Mouse (Mus musculus): ENCODE measurements around the gene Cyp2u1. TPM values are rescaled to one million over a fixed set of nuclear protein-coding genes. Genes with fewer than 3 reads are reported as not detected.

Cyp2u1 gene
- polyA plus RNA-seq, 1 experiment from 2014 or later, result 1.1 TPM

DNA sequence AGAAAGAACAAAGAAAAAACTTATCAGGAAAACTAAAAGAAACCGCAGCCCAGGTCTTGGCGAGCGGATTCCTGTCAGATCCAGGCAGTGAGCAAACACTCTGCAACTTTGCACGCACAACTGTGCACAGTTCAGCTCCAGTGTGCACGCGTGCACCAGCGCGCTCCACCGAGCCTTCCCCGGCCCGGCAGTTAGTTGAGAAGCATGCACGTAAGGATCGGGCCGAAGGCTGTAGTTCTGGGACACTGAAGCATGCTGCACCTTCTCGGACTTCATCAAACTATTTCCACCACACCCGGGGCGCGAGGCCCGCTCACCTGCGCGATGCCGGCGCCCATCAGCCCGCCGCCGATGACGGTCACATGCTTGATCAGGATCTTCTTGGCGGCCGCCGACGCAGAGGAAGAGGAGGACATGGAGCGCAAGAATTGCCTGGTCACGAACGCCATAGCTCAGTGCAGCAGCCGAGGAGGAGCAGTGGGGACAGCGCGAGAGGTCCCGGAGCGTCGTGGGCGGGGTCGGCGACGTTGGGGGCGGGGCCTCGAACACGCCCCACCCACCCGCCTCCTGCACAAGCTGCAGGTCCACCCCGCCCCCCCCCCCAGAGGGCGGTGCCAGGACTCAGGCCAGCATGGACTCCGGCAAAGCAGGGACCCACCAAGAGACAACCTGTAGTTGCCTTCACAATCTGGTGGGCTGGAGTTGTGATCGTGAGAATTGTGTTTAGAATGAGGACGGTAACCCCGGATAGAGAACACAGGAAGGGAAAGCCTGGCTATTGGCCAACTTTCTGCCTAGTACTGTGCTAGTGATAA, 31.3 kb downstream of the Cyp2u1 start, which contains the start of gene Hadh:
Gene Hadh (minus strand): TSS at position 543 of the 815 bp plus-strand sequence.
- Histone ChIP-seq H3K4me1 (ENCODE audit: control insufficient read depth, insufficient read depth, low read length) (peaks cover 9% of the 10 kb centered on the region), H3K4me2 (ENCODE audit: low read depth, severe bottlenecking) (peak within 1 kb of the TSS; percentile 81), H3K27ac (replicated peaks; ENCODE audit: low read depth, low read length) (no peak within 1 kb of the TSS), H3K27me3 (ENCODE audit: control insufficient read depth, insufficient read depth, low read length) (no peaks in the 10 kb centered on the region), H3K9ac (ENCODE audit: low read length) (peak within 1 kb of the TSS; percentile 68), H3K9me3 (ENCODE audit: control insufficient read depth, low read length) (no peaks in the 10 kb centered on the region), H3K4me3 (ENCODE audit: low read depth, low read length) (peak within 1 kb of the TSS; percentile 65), H3K36me3 (ENCODE audit: control insufficient read depth, insufficient read depth, low read length) (no peaks in the 10 kb centered on the region)
- peak; percentile 92 for ATAC-seq (ENCODE audit: insufficient number of reproducible peaks, low FRiP score, low TSS enrichment, low read depth)
- WGBS, result under 1% methylated on average over 52 of the region's 54 CpGs
- DNase-seq (ENCODE audit: low spot score), result peak; percentile 91

DNA sequence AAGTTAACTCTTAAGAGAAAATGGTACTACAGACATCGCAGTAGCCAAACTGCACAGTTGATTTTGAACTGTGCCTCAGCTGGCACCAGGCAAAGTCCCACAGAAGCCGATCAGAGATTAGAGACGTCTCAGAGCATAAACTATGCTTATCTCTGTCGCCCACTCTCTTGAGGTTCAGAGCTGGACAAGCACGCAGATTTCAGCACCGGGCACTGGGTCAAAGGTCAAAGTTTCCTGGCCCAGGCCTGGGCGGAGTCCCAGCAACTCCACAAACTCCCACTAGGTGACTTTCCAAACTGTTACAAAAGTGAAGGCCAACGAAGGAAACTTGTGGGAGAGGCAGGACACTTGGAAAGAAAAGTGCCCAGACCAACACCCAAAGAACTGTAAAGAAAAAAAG, 31.9 kb downstream of the Cyp2u1 start:
- peak overlapping the region; percentile 65 for H3K4me3 ChIP-seq (ENCODE audit: low read depth, low read length)
- 9% methylated on average over 8 of the region's 8 CpGs for WGBS
- no peak for ATAC-seq (ENCODE audit: insufficient number of reproducible peaks, low FRiP score, low TSS enrichment, low read depth)
- no peaks in the 10 kb centered on the region for H3K27me3 ChIP-seq (ENCODE audit: control insufficient read depth, insufficient read depth, low read length)
- no peaks in the 10 kb centered on the region for H3K9me3 ChIP-seq (ENCODE audit: control insufficient read depth, low read length)
- peak overlapping the region; percentile 68 for H3K9ac ChIP-seq (ENCODE audit: low read length)
- no peaks in the 10 kb centered on the region for H3K36me3 ChIP-seq (ENCODE audit: control insufficient read depth, insufficient read depth, low read length)
- H3K4me2 ChIP-seq (ENCODE audit: low read depth, severe bottlenecking), result peak overlapping the region; percentile 81
- H3K27ac ChIP-seq (replicated peaks; ENCODE audit: low read depth, low read length), result no peak overlapping the region
- DNase-seq (ENCODE audit: low spot score), result peak; percentile 74
- H3K4me1 ChIP-seq (ENCODE audit: control insufficient read depth, insufficient read depth, low read length), result peaks cover 9% of the 10 kb centered on the region

DNA sequence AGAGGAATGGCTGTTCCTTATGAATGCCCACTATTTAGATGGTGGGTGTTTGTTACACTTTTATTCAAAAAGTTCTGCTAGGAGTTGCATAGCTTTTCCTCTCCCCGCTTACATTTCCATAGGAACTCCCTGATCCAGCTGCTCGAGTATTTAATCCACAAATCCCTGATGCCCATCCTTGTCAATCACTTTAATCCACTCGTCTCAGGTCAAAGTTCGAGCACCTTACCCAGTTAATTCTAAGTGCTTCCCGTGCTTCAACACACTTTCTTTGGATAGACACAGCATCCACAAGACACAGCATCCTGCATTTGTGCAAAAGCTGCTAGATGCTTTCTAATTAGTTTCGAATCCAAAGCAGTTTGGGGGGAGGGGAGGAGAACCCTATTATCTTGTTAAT, 32.6 kb downstream of the Cyp2u1 start:
- Histone ChIP-seq H3K4me2 (ENCODE audit: low read depth, severe bottlenecking) (no peak overlapping the region; the same call in 1 of the 2 replicates), H3K4me1 (ENCODE audit: control insufficient read depth, insufficient read depth, low read length) (peaks cover 9% of the 10 kb centered on the region), H3K9me3 (ENCODE audit: control insufficient read depth, low read length) (no peaks in the 10 kb centered on the region), H3K27me3 (ENCODE audit: control insufficient read depth, insufficient read depth, low read length) (no peaks in the 10 kb centered on the region), H3K36me3 (ENCODE audit: control insufficient read depth, insufficient read depth, low read length) (no peaks in the 10 kb centered on the region), H3K4me3 (ENCODE audit: low read depth, low read length) (no peak overlapping the region), H3K9ac (ENCODE audit: low read length) (no peak overlapping the region), H3K27ac (replicated peaks; ENCODE audit: low read depth, low read length) (no peak overlapping the region)
- no peak for ATAC-seq (ENCODE audit: insufficient number of reproducible peaks, low FRiP score, low TSS enrichment, low read depth)
- DNase-seq (ENCODE audit: low spot score), result no peak
- 69% methylated on average over 6 of the region's 6 CpGs for WGBS

DNA sequence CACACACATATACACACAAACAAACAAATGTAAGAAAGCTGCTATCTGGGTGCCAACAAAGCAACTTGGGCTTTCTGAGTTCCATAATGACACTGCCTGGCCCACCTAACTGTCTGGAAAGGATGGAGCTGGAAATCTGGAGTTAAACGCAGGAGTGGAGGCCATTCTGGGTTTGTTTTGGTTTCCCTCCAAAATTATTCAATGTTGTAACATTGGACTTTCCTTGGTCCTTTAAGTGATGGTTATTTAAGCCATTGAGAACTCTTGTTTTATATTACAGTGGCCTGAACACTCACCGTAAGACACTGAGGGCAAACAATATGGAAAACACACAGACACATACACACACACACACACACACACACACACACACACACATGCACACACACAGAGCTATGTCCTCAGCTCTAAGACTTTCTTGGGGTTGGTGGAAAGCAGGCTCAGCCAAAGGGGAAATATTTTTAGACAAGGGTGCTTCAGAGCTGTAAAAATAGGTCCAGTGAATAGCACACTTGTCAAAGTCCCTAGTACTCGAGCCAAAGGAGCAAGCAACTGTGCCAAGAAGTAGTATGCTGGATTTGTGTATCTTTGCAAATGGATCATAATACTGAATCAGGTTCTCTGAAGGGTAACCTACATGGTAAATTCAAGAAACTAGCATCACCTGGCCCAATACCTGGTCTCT, 36.5 kb downstream of the Cyp2u1 start:
- peaks cover 9% of the 10 kb centered on the region for H3K4me1 ChIP-seq (ENCODE audit: control insufficient read depth, insufficient read depth, low read length)
- H3K27ac ChIP-seq (replicated peaks; ENCODE audit: low read depth, low read length), result no peak overlapping the region
- no peaks in the 10 kb centered on the region for H3K27me3 ChIP-seq (ENCODE audit: control insufficient read depth, insufficient read depth, low read length)
- H3K4me3 ChIP-seq (ENCODE audit: low read depth, low read length), result no peak overlapping the region
- H3K9ac ChIP-seq (ENCODE audit: low read length), result no peak overlapping the region
- ATAC-seq (ENCODE audit: insufficient number of reproducible peaks, low FRiP score, low TSS enrichment, low read depth) (no peak), DNase-seq (ENCODE audit: low spot score) (no peak)
- 90% methylated on average over 3 of the region's 3 CpGs for WGBS
- H3K4me2 ChIP-seq (ENCODE audit: low read depth, severe bottlenecking), result no peak overlapping the region
- H3K9me3 ChIP-seq (ENCODE audit: control insufficient read depth, low read length), result no peaks in the 10 kb centered on the region
- no peaks in the 10 kb centered on the region for H3K36me3 ChIP-seq (ENCODE audit: control insufficient read depth, insufficient read depth, low read length)

DNA sequence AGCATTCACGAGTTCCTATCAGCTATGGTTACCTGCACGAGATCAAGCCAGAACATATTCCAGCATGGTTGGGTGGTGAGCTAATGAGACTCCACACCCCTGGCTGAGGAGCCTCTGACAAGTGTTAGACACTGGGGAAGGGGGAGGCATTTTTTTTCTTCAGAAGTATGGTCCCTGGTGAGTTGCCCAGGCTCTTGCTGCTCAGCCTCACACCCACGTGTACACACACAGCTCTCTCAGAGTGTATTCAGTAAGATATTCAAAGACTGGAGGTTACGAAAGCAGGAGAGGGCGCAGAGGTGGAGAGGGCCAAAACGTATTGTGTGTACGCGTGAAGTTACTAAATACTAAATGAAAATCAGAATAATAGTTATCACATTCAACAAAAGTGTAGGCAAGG, 37.5 kb downstream of the Cyp2u1 start:
- no peak for DNase-seq (ENCODE audit: low spot score)

DNA sequence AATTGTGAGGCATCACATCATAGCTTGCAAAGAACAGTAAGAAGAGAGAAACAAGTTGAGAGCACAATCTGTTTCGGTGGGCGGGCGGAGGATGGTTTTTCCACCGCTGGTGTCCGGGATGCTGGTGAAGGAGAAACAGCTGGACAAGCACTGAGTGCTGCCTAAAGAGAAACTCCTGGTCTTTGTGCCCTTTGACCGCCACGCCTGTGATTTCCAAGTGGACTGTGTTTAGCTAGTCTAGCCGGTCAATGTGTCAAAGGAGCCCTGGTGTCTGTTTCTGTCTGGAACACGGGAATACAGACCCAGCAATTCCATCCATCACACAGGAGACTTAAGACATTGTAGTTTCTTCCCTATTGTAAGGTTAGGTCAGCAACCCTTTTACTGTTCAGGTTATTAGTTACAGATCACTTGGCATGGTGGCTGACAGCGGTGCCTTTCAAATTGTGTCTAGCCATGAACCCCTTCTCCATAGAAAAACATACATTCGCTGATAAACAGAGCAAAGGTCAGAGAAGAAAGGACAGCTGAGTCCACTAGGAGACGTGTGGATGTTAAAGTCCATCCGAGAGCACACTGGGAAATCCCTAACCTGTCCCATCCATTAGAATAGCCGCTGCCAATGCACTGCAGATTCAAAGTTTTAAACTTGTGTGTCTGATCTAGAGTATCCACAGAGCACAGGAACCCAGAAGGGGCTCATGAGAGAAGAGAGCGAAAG, 39.1 kb downstream of the Cyp2u1 start:
- H3K36me3 ChIP-seq (ENCODE audit: control insufficient read depth, insufficient read depth, low read length), result no peaks in the 10 kb centered on the region
- DNase-seq (ENCODE audit: low spot score), result no peak

More for the DNA sequence above, 37.5 kb downstream of the Cyp2u1 start:
- Histone ChIP-seq H3K27me3 (ENCODE audit: control insufficient read depth, insufficient read depth, low read length) (no peaks in the 10 kb centered on the region), H3K27ac (replicated peaks; ENCODE audit: low read depth, low read length) (no peak overlapping the region), H3K4me3 (ENCODE audit: low read depth, low read length) (no peak overlapping the region), H3K36me3 (ENCODE audit: control insufficient read depth, insufficient read depth, low read length) (no peaks in the 10 kb centered on the region), H3K9ac (ENCODE audit: low read length) (no peak overlapping the region), H3K9me3 (ENCODE audit: control insufficient read depth, low read length) (no peaks in the 10 kb centered on the region), H3K4me2 (ENCODE audit: low read depth, severe bottlenecking) (no peak overlapping the region), H3K4me1 (ENCODE audit: control insufficient read depth, insufficient read depth, low read length) (peaks cover 2% of the 10 kb centered on the region)
- no peak for ATAC-seq (ENCODE audit: insufficient number of reproducible peaks, low FRiP score, low TSS enrichment, low read depth)
- 94% methylated on average over 8 of the region's 8 CpGs for WGBS

DNA sequence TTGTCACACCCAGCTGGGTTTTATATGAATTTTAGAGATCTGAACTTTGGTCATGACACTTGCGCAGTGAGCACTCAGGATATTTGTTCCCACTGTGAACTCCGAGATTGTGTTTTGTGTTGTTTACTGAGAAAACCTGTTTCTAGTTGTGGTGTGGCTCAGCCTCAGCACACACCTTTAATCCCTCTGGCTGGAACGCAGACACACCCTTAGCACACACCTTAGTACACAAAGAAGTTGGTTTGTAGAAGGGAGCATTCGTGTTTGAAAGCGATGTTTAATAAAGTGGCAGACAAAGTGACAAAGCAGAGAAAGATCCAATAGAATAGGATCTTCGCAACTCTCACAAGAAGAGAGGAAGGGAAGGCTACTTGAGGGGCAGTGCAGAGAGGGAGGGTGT, 42.6 kb downstream of the Cyp2u1 start:
- no peak overlapping the region for H3K27ac ChIP-seq (replicated peaks; ENCODE audit: low read depth, low read length)
- no peak overlapping the region for H3K9ac ChIP-seq (ENCODE audit: low read length)
- no peak for ATAC-seq (ENCODE audit: insufficient number of reproducible peaks, low FRiP score, low TSS enrichment, low read depth)
- no peak overlapping the region for H3K4me3 ChIP-seq (ENCODE audit: low read depth, low read length)
- H3K27me3 ChIP-seq (ENCODE audit: control insufficient read depth, insufficient read depth, low read length), result no peaks in the 10 kb centered on the region
- 96% methylated on average over 6 of the region's 6 CpGs for WGBS
- H3K4me1 ChIP-seq (ENCODE audit: control insufficient read depth, insufficient read depth, low read length), result no peaks in the 10 kb centered on the region
- no peak overlapping the region for H3K4me2 ChIP-seq (ENCODE audit: low read depth, severe bottlenecking)
- H3K36me3 ChIP-seq (ENCODE audit: control insufficient read depth, insufficient read depth, low read length), result no peaks in the 10 kb centered on the region
- no peak for DNase-seq (ENCODE audit: low spot score)
- H3K9me3 ChIP-seq (ENCODE audit: control insufficient read depth, low read length), result no peaks in the 10 kb centered on the region

More for the DNA sequence above, 39.1 kb downstream of the Cyp2u1 start:
- 89% methylated on average over 15 of the region's 15 CpGs for WGBS
- H3K4me3 ChIP-seq (ENCODE audit: low read depth, low read length), result no peak overlapping the region
- H3K9ac ChIP-seq (ENCODE audit: low read length), result no peak overlapping the region
- H3K4me1 ChIP-seq (ENCODE audit: control insufficient read depth, insufficient read depth, low read length), result no peaks in the 10 kb centered on the region; the same call in 1 of the 2 replicates
- H3K27me3 ChIP-seq (ENCODE audit: control insufficient read depth, insufficient read depth, low read length), result no peaks in the 10 kb centered on the region
- no peak overlapping the region for H3K27ac ChIP-seq (replicated peaks; ENCODE audit: low read depth, low read length)
- no peak overlapping the region for H3K4me2 ChIP-seq (ENCODE audit: low read depth, severe bottlenecking)
- no peak for ATAC-seq (ENCODE audit: insufficient number of reproducible peaks, low FRiP score, low TSS enrichment, low read depth)
- no peaks in the 10 kb centered on the region for H3K9me3 ChIP-seq (ENCODE audit: control insufficient read depth, low read length)

DNA sequence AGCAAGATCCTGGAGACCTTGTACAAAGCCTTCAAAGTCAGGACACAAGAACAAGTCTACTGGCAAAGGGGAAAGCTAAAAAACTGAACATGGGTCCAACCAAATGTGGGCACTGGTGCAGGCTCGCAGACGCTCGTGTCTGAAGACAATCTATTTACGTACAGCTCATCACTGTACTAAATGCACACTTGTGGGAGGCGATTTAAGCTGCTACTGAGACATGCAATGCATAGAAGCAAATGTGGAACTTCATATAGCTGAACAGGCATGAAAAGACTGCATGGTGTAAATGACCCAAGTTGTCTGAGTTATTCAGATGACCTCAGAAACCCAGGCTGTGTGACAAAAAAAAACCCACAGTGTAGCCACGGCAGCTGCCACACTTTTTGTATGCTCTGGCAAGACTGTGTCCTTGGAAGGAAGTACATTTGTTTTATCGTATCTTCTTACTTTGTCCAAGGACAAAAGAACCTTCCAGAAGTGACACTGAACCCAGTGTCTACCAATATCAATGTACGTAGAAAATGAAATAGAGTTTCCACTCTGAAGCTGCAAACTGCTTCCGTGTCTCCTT, 43.5 kb downstream of the Cyp2u1 start:
- DNase-seq (ENCODE audit: low spot score) (no peak), ATAC-seq (ENCODE audit: insufficient number of reproducible peaks, low FRiP score, low TSS enrichment, low read depth) (no peak)
- no peaks in the 10 kb centered on the region for H3K4me1 ChIP-seq (ENCODE audit: control insufficient read depth, insufficient read depth, low read length)
- H3K27me3 ChIP-seq (ENCODE audit: control insufficient read depth, insufficient read depth, low read length), result no peaks in the 10 kb centered on the region
- H3K27ac ChIP-seq (replicated peaks; ENCODE audit: low read depth, low read length), result no peak overlapping the region
- no peaks in the 10 kb centered on the region for H3K36me3 ChIP-seq (ENCODE audit: control insufficient read depth, insufficient read depth, low read length)
- 93% methylated on average over 9 of the region's 9 CpGs for WGBS
- no peak overlapping the region for H3K9ac ChIP-seq (ENCODE audit: low read length)
- H3K4me3 ChIP-seq (ENCODE audit: low read depth, low read length), result no peak overlapping the region
- H3K9me3 ChIP-seq (ENCODE audit: control insufficient read depth, low read length), result no peaks in the 10 kb centered on the region
- no peak overlapping the region for H3K4me2 ChIP-seq (ENCODE audit: low read depth, severe bottlenecking)

Data from limb, embryonic 11.5 days (tissue).